In the genomic region with DNA sequence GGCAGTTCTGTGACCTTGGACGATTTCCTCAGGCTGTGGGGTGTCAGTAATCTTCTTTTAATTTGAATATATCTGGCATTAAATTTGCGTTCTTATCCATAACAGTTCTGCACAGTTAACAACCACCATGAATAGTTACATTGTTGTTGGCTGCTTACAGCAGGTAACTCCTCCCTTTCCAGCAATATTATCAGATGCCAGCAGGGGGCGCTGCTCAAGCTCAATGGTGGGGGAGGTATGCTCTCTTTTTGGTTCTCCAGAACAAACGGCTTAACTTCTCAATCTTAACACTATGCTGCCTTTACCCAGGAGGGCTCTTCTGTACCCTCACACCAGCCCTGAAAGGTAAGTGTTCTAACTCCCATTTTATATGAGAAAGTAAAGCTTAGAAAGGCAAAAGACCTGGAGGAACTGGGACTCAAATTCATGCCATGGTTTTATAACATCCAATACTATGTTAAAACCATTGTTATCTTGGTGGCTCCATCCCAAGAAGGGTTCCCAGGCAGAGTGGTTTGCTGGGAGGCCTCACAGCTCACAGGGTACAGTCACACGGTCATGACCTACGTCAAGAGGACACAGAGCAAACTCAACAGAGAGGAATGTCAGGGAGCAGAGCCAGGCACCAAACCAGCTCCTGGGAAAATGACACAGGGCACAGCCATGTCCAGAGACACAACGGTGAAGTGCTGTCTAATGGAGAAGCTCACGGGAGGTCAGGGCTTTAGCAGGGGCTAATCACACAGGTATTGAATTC, we compare ENCODE assay signal across 8 mouse cellular contexts. TPM values are rescaled to one million over a fixed set of nuclear protein-coding genes. Genes with fewer than 3 reads are reported as not detected.
A peak's percentile ranks its signal among the peaks of the same experiment; 100 is the strongest.
DNase-seq lines count a peak whose midpoint lies in the region; ATAC-seq and TF ChIP-seq lines count a peak whose summit lies in the region.
"Had no signal": no experiment of that assay in that cellular context is flagged by ENCODE, and none has a peak within 500 bp of the region (broad histone marks: within the 10 kb centered on the region; RNA-seq: fewer than 3 reads in every experiment).

No protein-coding gene starts in this region.

- DNase-seq in G1E (ENCODE audit: low spot score), result peak; percentile 22
- peak; percentile 88 for DNase-seq in heart, postnatal 4 days
- peak; percentile 73 to 89 for DNase-seq in layer of hippocampus, postnatal 25 days (ENCODE audit: extremely low spot score in 1 of 2, low spot score in 1 of 2)
- DNase-seq in skeletal muscle tissue, adult 2 months (ENCODE audit: low read depth, low spot score), result peak; percentile 14

- peak overlapping the region; percentile 67 for H3K9ac ChIP-seq in forebrain, embryonic 13.5 days

- no peaks in the 10 kb centered on the region for H3K36me3 ChIP-seq in G1E (replicated peaks)
- peaks cover 27% of the 10 kb centered on the region for H3K36me3 ChIP-seq in forebrain, embryonic 13.5 days (ENCODE audit: poor library complexity, severe bottlenecking)
- H3K36me3 ChIP-seq in megakaryocyte, embryonic 14.5 days (replicated peaks; ENCODE audit: low read length), result no peaks in the 10 kb centered on the region

- peaks cover 14% of the 10 kb centered on the region for H3K27me3 ChIP-seq in G1E (ENCODE audit: insufficient read depth, low read length)
- no peaks in the 10 kb centered on the region for H3K27me3 ChIP-seq in forebrain, embryonic 13.5 days
- H3K27me3 ChIP-seq in megakaryocyte, embryonic 14.5 days (replicated peaks), result peaks cover 73% of the 10 kb centered on the region

- WGBS in bone marrow, adult 2 months, result 42% methylated on average over 8 of the region's 8 CpGs
- WGBS in forebrain, embryonic 13.5 days, result 34% methylated on average over 8 of the region's 8 CpGs

- TF ChIP-seq CTCF in G1E (IDR thresholded peaks at IDR 0.05; ENCODE audit: low read depth, low read length), result peak; percentile 46
- TF ChIP-seq CTCF in bone marrow, adult 2 months (IDR thresholded peaks at IDR 0.05; ENCODE audit: control insufficient read depth, insufficient read depth, low read length), result peak; percentile 74

- ATAC-seq in G1E (ENCODE audit: extremely low read depth, insufficient number of reproducible peaks, low FRiP score, poor library complexity, severe bottlenecking), result no peak
- ATAC-seq in forebrain, embryonic 13.5 days, result no peak

- H3K4me1 ChIP-seq in G1E (ENCODE audit: insufficient read depth, low read depth, low read length), result no peaks in the 10 kb centered on the region
- no peaks in the 10 kb centered on the region for H3K4me1 ChIP-seq in bone marrow, adult 2 months (ENCODE audit: control insufficient read depth, insufficient read depth, low read length)
- H3K4me1 ChIP-seq in forebrain, embryonic 13.5 days, result peaks cover 96% of the 10 kb centered on the region
- peaks cover 16% of the 10 kb centered on the region for H3K4me1 ChIP-seq in megakaryocyte, embryonic 14.5 days

- no peak overlapping the region for H3K4me3 ChIP-seq in G1E (ENCODE audit: low read depth, low read length)
- no peak overlapping the region for H3K4me3 ChIP-seq in bone marrow, adult 2 months (replicated peaks; ENCODE audit: control insufficient read depth, low read depth, low read length)
- peak overlapping the region; percentile 26; the same call in 1 of the 2 replicates for H3K4me3 ChIP-seq in forebrain, embryonic 13.5 days
- H3K4me3 ChIP-seq in megakaryocyte, embryonic 14.5 days (replicated peaks), result peak overlapping the region; percentile 86

- TF ChIP-seq POLR2A in bone marrow, adult 2 months (IDR thresholded peaks at IDR 0.05; ENCODE audit: borderline replicate concordance, control insufficient read depth, low read depth, low read length), result no peak

- no peak overlapping the region for H3K27ac ChIP-seq in bone marrow, adult 2 months (ENCODE audit: control insufficient read depth, insufficient read depth, low read depth, low read length, poor library complexity)
- H3K27ac ChIP-seq in forebrain, embryonic 13.5 days, result peak overlapping the region; percentile 99

- H3K9me3 ChIP-seq in G1E (replicated peaks), result no peaks in the 10 kb centered on the region
- no peaks in the 10 kb centered on the region for H3K9me3 ChIP-seq in forebrain, embryonic 13.5 days (replicated peaks)
- no peaks in the 10 kb centered on the region for H3K9me3 ChIP-seq in megakaryocyte, embryonic 14.5 days

- peak overlapping the region; percentile 52 for H3K4me2 ChIP-seq in forebrain, embryonic 13.5 days

RNA-seq across cellular contexts. Expression of a gene that starts 6.5 kb away (rescaled TPM):
- total RNA-seq in G1E (2014; fragmentation: Nextera tagmentation) (not detected in 2 replicates), G1E (2017) (0.11 TPM in 1 of 2 replicates, not detected in the other)
- not detected in 2 replicates for polyA plus RNA-seq in G1E (2012)
- polyA plus RNA-seq in bone marrow, adult 2 months (2011; ENCODE audit: insufficient read depth, insufficient read length, low replicate concordance, missing spikeins), result 1.6 TPM in 1 of 2 replicates, not detected in the other
- 78.5 and 86.8 TPM in 2 replicates for polyA plus RNA-seq in forebrain, embryonic 13.5 days (2015; fragmentation: Nextera tagmentation; extraction: Ambion mirVana)
- 1 to 10 TPM; 7.3 to 7.5 TPM for total RNA-seq in heart, postnatal 4 days (2021)
- 10 to 100 TPM; 12.5 to 14.5 TPM for total RNA-seq in layer of hippocampus, postnatal 25 days (2021)
- polyA plus RNA-seq in megakaryocyte, embryonic 14.5 days (2012; ENCODE audit: insufficient read depth, low replicate concordance), result not detected in 2 replicates

RNA-seq across cellular contexts. Expression of a gene that starts 21.4 kb away (rescaled TPM):
- total RNA-seq in G1E (2014; fragmentation: Nextera tagmentation) (not detected in 2 replicates), G1E (2017) (0.66 TPM in 1 of 2 replicates, not detected in the other)
- not detected in 2 replicates for polyA plus RNA-seq in G1E (2012)
- polyA plus RNA-seq in bone marrow, adult 2 months (2011; ENCODE audit: insufficient read depth, insufficient read length, low replicate concordance, missing spikeins), result 2.3 and 13.1 TPM in 2 replicates
- 14.7 and 17.6 TPM in 2 replicates for polyA plus RNA-seq in forebrain, embryonic 13.5 days (2015; fragmentation: Nextera tagmentation; extraction: Ambion mirVana)
- total RNA-seq in heart, postnatal 4 days (2021), result 10 to 100 TPM; 84.2 to 91.4 TPM
- total RNA-seq in layer of hippocampus, postnatal 25 days (2021), result 1 to 10 TPM; 9.2 to 9.9 TPM
- polyA plus RNA-seq in megakaryocyte, embryonic 14.5 days (2012; ENCODE audit: insufficient read depth, low replicate concordance), result 2.6 TPM in 1 of 2 replicates, not detected in the other

RNA-seq across cellular contexts. Expression of a gene that starts 28.2 kb away (rescaled TPM):
- total RNA-seq in G1E (2014; fragmentation: Nextera tagmentation) (not detected in 2 replicates), G1E (2017) (0.12 and 0.33 TPM in 2 replicates)
- polyA plus RNA-seq in G1E (2012), result not detected in 2 replicates
- not detected in 2 replicates for polyA plus RNA-seq in bone marrow, adult 2 months (2011; ENCODE audit: insufficient read depth, insufficient read length, low replicate concordance, missing spikeins)
- polyA plus RNA-seq in forebrain, embryonic 13.5 days (2015; fragmentation: Nextera tagmentation; extraction: Ambion mirVana), result 1.1 and 1.5 TPM in 2 replicates
- total RNA-seq in heart, postnatal 4 days (2021), result under 1 TPM in 1 of 2 experiments, not detected in 1; 0.02 TPM
- total RNA-seq in layer of hippocampus, postnatal 25 days (2021), result not detected
- polyA plus RNA-seq in megakaryocyte, embryonic 14.5 days (2012; ENCODE audit: insufficient read depth, low replicate concordance), result not detected in 2 replicates
- total RNA-seq: left cerebral cortex, postnatal 10 days had no signal

Comparison
In these comparisons a context has a peak if more than half of its experiments do, and no peak if none do; other contexts are left out.
1. DNase-seq: peak in every context shown above with its lines; median percentile 88 in heart, postnatal 4 days; 81 in layer of hippocampus, postnatal 25 days; 22 in G1E; 14 in skeletal muscle tissue, adult 2 months.
2. H3K4me3 ChIP-seq: peak in forebrain, embryonic 13.5 days (single experiment) and megakaryocyte, embryonic 14.5 days (single experiment); none in G1E (single experiment) and bone marrow, adult 2 months (single experiment).
3. RNA of a gene that starts 6.5 kb away (polyA plus RNA-seq): 78.5 to 86.8 TPM in forebrain, embryonic 13.5 days; 1.6 TPM in bone marrow, adult 2 months, not detected in G1E and not detected in megakaryocyte, embryonic 14.5 days; every median in the first group is over 10 times any median in the second.